Mouse (Mus musculus): ENCODE measurements around the gene Eif4e1b. TPM values are rescaled to one million over a fixed set of nuclear protein-coding genes. Genes with fewer than 3 reads are reported as not detected.

Gene Eif4e1b
- polyA plus RNA-seq, 1 experiment from 2014 or later, result not detected

DNA sequence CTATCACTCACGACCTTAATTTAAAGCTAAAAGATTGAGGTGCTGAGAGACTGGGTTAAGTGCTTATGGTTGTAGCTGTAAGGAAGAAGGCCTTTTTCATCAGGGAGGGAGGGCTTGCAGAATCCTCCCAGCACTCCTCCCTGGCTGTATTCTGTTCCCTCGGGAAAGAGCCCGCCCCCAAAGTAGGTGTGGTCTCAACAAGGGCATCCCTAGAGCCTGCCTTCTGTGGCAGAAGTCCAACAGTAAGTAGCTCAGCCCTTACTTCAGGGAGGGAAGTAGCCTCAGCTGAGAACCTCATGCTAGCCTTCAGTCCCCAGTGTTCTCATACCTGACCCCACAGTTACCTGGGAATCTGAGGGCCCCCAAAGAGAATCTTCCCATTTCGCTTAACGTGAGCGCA is 44.7 kb downstream of the Eif4e1b start:
- no peaks in the 10 kb centered on the region for H3K36me3 ChIP-seq (ENCODE audit: control insufficient read depth, insufficient read depth)
- H3K4me3 ChIP-seq (ENCODE audit: low read length), result no peak overlapping the region
- H3K4me1 ChIP-seq (ENCODE audit: control insufficient read depth, insufficient read depth, low read length), result 0 out of 2 replicates have a peak, but pooled peaks cover 2% of the 10 kb centered on the region
- no peak overlapping the region for H3K9ac ChIP-seq (ENCODE audit: low read length)
- H3K9me3 ChIP-seq (replicated peaks; ENCODE audit: control insufficient read depth, low read length), result no peaks in the 10 kb centered on the region
- H3K4me2 ChIP-seq (ENCODE audit: low read depth, low read length), result no peak overlapping the region
- no peak overlapping the region for H3K27ac ChIP-seq (ENCODE audit: low read length)
- no peaks in the 10 kb centered on the region; the same call in 1 of the 2 replicates for H3K27me3 ChIP-seq (ENCODE audit: control insufficient read depth, insufficient read depth, low read length)
- WGBS, result 52% methylated on average over 6 of the region's 6 CpGs
- no peak for ATAC-seq (replicated peaks; ENCODE audit: extremely low read depth, insufficient read depth, low FRiP score)

DNA sequence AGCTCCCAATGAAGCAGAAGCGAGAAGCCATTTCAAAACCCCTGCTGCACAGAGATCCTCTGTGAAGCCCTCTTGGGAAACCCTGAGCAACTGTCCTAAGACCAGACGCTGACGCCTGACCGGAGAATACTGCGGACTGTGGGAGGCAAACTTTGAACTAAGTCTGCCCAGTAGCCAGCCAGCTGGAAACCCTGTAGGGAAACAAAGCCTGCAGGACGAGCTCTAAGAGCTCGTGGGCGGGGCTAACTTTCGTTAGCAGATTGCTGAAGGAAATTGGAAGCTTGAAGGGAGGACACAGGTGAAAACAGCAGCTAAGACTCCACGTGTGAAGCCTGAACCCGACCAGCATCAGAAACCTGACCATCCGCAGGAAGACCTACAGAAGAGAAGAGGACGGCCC is 45.7 kb downstream of the Eif4e1b start:
- WGBS, result 5% methylated on average over 13 of the region's 13 CpGs
- no peaks in the 10 kb centered on the region for H3K9me3 ChIP-seq (replicated peaks; ENCODE audit: control insufficient read depth, low read length)
- 0 out of 2 replicates have a peak, but pooled peaks cover 2% of the 10 kb centered on the region for H3K4me1 ChIP-seq (ENCODE audit: control insufficient read depth, insufficient read depth, low read length)
- ATAC-seq (replicated peaks; ENCODE audit: extremely low read depth, insufficient read depth, low FRiP score), result no peak
- H3K4me2 ChIP-seq (ENCODE audit: low read depth, low read length), result no peak overlapping the region
- no peak overlapping the region for H3K9ac ChIP-seq (ENCODE audit: low read length)
- no peaks in the 10 kb centered on the region; the same call in 1 of the 2 replicates for H3K27me3 ChIP-seq (ENCODE audit: control insufficient read depth, insufficient read depth, low read length)
- H3K27ac ChIP-seq (ENCODE audit: low read length), result no peak overlapping the region
- no peak overlapping the region for H3K4me3 ChIP-seq (ENCODE audit: low read length)
- no peaks in the 10 kb centered on the region for H3K36me3 ChIP-seq (ENCODE audit: control insufficient read depth, insufficient read depth)

DNA sequence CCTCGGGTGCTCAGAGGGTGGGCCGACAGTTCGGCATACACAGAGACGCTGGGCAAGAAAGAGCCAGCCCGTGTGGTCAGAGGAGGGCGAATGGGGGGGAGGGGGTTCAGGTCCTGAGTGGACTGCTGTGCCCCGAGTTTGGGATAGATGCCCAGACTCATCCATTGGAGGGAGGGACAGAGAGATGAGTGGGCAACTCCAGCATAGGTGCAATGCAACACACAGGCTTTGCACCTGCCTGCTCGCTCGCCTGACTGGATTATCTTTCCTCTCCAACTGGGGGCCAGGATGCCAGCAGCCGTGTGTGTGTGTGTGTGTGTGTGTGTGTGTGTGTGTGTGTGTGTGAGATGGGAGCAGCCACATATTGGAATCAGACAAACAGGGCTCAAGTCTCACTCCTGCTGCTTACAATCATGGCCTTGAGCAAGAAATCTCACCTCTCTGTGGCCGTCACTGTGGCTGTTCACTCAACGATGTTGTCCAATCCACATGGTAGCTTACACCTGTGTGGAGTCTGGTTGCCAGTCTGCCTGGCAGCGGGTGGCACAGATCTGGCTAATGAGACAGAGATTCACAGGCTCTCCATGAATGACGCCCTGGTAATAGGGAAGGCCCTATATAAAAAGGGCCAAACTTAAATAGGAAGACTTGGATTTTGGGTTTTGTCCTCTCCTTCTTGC is 52.7 kb downstream of the Eif4e1b start:
- Histone ChIP-seq H3K4me3 (ENCODE audit: low read length) (no peak overlapping the region), H3K9me3 (replicated peaks; ENCODE audit: control insufficient read depth, low read length) (no peaks in the 10 kb centered on the region), H3K4me1 (ENCODE audit: control insufficient read depth, insufficient read depth, low read length) (no peaks in the 10 kb centered on the region), H3K4me2 (ENCODE audit: low read depth, low read length) (no peak overlapping the region), H3K27me3 (ENCODE audit: control insufficient read depth, insufficient read depth, low read length) (no peaks in the 10 kb centered on the region; the same call in 1 of the 2 replicates), H3K27ac (ENCODE audit: low read length) (no peak overlapping the region), H3K9ac (ENCODE audit: low read length) (no peak overlapping the region), H3K36me3 (ENCODE audit: control insufficient read depth, insufficient read depth) (no peaks in the 10 kb centered on the region)
- ATAC-seq (replicated peaks; ENCODE audit: extremely low read depth, insufficient read depth, low FRiP score), result no peak
- WGBS, result 70% methylated on average over 14 of the region's 14 CpGs

DNA sequence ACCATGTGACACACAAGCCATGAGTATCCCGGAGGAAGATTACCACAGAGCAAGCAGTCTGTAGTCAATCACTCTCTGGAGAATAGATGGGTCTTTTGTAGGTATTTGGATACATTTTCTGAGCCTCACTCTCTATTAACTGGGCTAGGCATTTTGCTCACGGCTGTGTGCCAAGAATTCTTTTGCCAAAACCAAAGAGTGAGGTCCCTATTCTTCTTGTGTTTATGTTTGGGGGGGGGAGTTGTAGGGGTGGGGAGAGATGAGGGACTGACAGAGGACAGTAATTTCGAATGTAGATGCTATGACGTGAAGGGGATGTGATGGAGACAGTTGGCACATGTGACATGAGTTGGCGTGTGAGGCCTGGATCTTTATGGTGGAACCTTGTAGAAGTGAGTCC is 53.3 kb downstream of the Eif4e1b start:
- Histone ChIP-seq H3K9ac (ENCODE audit: low read length) (no peak overlapping the region), H3K27me3 (ENCODE audit: control insufficient read depth, insufficient read depth, low read length) (no peaks in the 10 kb centered on the region; the same call in 1 of the 2 replicates), H3K36me3 (ENCODE audit: control insufficient read depth, insufficient read depth) (no peaks in the 10 kb centered on the region), H3K27ac (ENCODE audit: low read length) (no peak overlapping the region), H3K4me2 (ENCODE audit: low read depth, low read length) (no peak overlapping the region), H3K4me1 (ENCODE audit: control insufficient read depth, insufficient read depth, low read length) (no peaks in the 10 kb centered on the region), H3K9me3 (replicated peaks; ENCODE audit: control insufficient read depth, low read length) (0 out of 2 replicates have a peak, but pooled peaks cover 2% of the 10 kb centered on the region), H3K4me3 (ENCODE audit: low read length) (no peak overlapping the region)
- 65% methylated on average over 5 of the region's 5 CpGs for WGBS
- ATAC-seq (replicated peaks; ENCODE audit: extremely low read depth, insufficient read depth, low FRiP score), result no peak

DNA sequence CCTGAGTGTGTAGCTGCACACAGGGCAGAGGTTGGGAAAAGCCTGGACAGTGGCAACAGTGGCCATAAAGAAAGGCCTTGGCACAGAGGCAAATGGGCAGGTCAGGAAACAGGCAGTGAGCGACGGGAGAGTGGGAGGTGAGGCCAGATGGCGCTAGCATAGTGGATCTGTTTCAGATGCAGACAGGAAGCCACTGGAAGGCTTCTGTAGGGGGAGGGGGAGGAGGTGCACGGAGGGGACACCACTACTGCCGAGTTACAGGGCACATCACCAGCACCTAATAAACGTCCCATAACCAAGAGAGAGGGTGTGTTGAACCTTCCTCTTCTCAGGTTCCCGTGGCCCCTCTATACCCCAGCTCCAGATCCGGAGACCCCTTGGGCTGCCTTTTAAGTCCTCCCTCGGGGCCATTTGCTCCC is 53.7 kb downstream of the Eif4e1b start:
- Histone ChIP-seq H3K9me3 (replicated peaks; ENCODE audit: control insufficient read depth, low read length) (peaks cover 6% of the 10 kb centered on the region; the same call in 1 of the 2 replicates), H3K4me1 (ENCODE audit: control insufficient read depth, insufficient read depth, low read length) (no peaks in the 10 kb centered on the region), H3K27ac (ENCODE audit: low read length) (no peak overlapping the region), H3K27me3 (ENCODE audit: control insufficient read depth, insufficient read depth, low read length) (no peaks in the 10 kb centered on the region; the same call in none of the 2 replicates), H3K4me2 (ENCODE audit: low read depth, low read length) (no peak overlapping the region), H3K36me3 (ENCODE audit: control insufficient read depth, insufficient read depth) (no peaks in the 10 kb centered on the region), H3K4me3 (ENCODE audit: low read length) (no peak overlapping the region), H3K9ac (ENCODE audit: low read length) (no peak overlapping the region)
- WGBS, result 10% methylated on average over 9 of the region's 9 CpGs
- no peak for ATAC-seq (replicated peaks; ENCODE audit: extremely low read depth, insufficient read depth, low FRiP score)

Other genes starting within 250 kb of the Eif4e1b start
- gene 4833439L19Rik, start 218.6 kb upstream of the Eif4e1b start, polyA plus RNA-seq (2015; fragmentation: Nextera tagmentation; extraction: Ambion mirVana), result 136 and 137 TPM in 2 replicates
- 15.9 and 19.4 TPM in 2 replicates for gene Arl10, start 209.0 kb upstream of the Eif4e1b start, polyA plus RNA-seq (2015; fragmentation: Nextera tagmentation; extraction: Ambion mirVana)
- gene Nop16, start 193.9 kb upstream of the Eif4e1b start, polyA plus RNA-seq (2015; fragmentation: Nextera tagmentation; extraction: Ambion mirVana), result 55.0 and 56.7 TPM in 2 replicates
- 272 and 295 TPM in 2 replicates for gene Higd2a, start 193.8 kb upstream of the Eif4e1b start, polyA plus RNA-seq (2015; fragmentation: Nextera tagmentation; extraction: Ambion mirVana)
- gene Cltb, start 172.7 kb upstream of the Eif4e1b start, polyA plus RNA-seq (2015; fragmentation: Nextera tagmentation; extraction: Ambion mirVana), result 54.8 and 58.9 TPM in 2 replicates
- gene Faf2, start 162.2 kb upstream of the Eif4e1b start, polyA plus RNA-seq (2015; fragmentation: Nextera tagmentation; extraction: Ambion mirVana), result 39.8 and 42.7 TPM in 2 replicates
- 42.7 and 46.5 TPM in 2 replicates for gene Rnf44, start 90.1 kb upstream of the Eif4e1b start, polyA plus RNA-seq (2015; fragmentation: Nextera tagmentation; extraction: Ambion mirVana)
- 0.04 and 0.89 TPM in 2 replicates for gene Cdhr2, start 82.5 kb upstream of the Eif4e1b start, polyA plus RNA-seq (2015; fragmentation: Nextera tagmentation; extraction: Ambion mirVana)
- gene Gprin1, start 34.1 kb upstream of the Eif4e1b start, polyA plus RNA-seq (2015; fragmentation: Nextera tagmentation; extraction: Ambion mirVana), result 0.04 TPM in 1 of 2 replicates, not detected in the other
- not detected in 2 replicates for gene Sncb, start 17.4 kb upstream of the Eif4e1b start, polyA plus RNA-seq (2015; fragmentation: Nextera tagmentation; extraction: Ambion mirVana)
- gene Tspan17, start 5.4 kb downstream of the Eif4e1b start, polyA plus RNA-seq (2015; fragmentation: Nextera tagmentation; extraction: Ambion mirVana), result 5.2 and 5.7 TPM in 2 replicates
- 1.5 and 1.7 TPM in 2 replicates for gene Unc5a, start 165.4 kb downstream of the Eif4e1b start, polyA plus RNA-seq (2015; fragmentation: Nextera tagmentation; extraction: Ambion mirVana)
- gene Hk3, start 237.4 kb downstream of the Eif4e1b start, polyA plus RNA-seq (2015; fragmentation: Nextera tagmentation; extraction: Ambion mirVana), result 0.59 and 0.72 TPM in 2 replicates